Mouse (Mus musculus) gastrocnemius, postnatal 36 days (tissue): ENCODE results near the gene Ferd3l. TPM values are rescaled to one million over a fixed set of nuclear protein-coding genes. Genes with fewer than 3 reads are reported as not detected.

Experiments used
- DNase-seq, 2 experiments: peaks; one replicate each; pipeline ENCODE4 v3.0.0; 2022
- intact Hi-C: fragments of 180-260 bp; cut with DNase I; formaldehyde crosslinking; loops from one replicate; pipeline ENCODE4 v1.15.1; 2025
- total RNA-seq, 2 experiments: library from RNA; stranded (reverse); gene quantifications; 2 replicates each; pipeline ENCODE4 v1.2.3; 2021

The Ferd3l gene
- total RNA-seq, 2 experiments from 2014 or later = not detected

- intact Hi-C loops = no loop called here
- DNase-seq = no peak
Observed at GRCm38 (mm10) chr12:33964427-33964826, 36.2 kb downstream of the Ferd3l start.

GRCm38 (mm10) chr12:33965661-33966360 lies 37.6 kb downstream of the Ferd3l start:
- intact Hi-C loops = no loop called here
- no peak for DNase-seq

GRCm38 (mm10) chr12:33966490-33967415 lies 38.5 kb downstream of the Ferd3l start:
- DNase-seq = no peak
- intact Hi-C loops = no loop called here

DNA sequence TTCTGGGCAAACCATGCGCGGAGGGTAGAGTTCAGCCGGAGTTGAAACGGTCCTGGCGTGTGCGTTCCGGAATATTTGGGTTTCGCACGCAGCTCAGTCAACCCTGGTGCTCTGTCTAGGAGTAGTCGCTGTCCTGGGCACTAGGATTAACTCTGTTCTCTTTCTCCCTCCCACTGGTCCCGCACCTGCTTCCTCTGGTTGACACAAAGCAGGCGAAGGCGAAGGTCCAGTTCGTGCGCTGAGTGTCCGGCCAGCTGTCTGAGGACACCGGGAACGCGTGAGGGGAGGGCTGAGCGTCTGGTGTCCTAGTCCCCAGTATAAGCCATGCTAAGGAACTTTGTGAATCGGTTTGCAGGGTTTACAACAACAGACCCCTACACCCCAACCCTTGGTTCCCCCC lies 39.3 kb downstream of the Ferd3l start:
- DNase-seq = no peak
- intact Hi-C loops = no loop called here

- intact Hi-C loops = no loop called here
- DNase-seq = no peak
Observed at GRCm38 (mm10) chr12:33968041-33968897, 40.0 kb downstream of the Ferd3l start.

GRCm38 (mm10) chr12:33968898-33969178 lies 40.6 kb downstream of the Ferd3l start:
- intact Hi-C loops = no loop called here
- no peak for DNase-seq

Other genes starting within 250 kb of the Ferd3l start
- gene Twist1, start 29.2 kb downstream of the Ferd3l start, total RNA-seq = 1 to 10 TPM; 1.1 to 1.5 TPM